ENCODE assay signal across 1 mouse cellular context in the genomic region with DNA sequence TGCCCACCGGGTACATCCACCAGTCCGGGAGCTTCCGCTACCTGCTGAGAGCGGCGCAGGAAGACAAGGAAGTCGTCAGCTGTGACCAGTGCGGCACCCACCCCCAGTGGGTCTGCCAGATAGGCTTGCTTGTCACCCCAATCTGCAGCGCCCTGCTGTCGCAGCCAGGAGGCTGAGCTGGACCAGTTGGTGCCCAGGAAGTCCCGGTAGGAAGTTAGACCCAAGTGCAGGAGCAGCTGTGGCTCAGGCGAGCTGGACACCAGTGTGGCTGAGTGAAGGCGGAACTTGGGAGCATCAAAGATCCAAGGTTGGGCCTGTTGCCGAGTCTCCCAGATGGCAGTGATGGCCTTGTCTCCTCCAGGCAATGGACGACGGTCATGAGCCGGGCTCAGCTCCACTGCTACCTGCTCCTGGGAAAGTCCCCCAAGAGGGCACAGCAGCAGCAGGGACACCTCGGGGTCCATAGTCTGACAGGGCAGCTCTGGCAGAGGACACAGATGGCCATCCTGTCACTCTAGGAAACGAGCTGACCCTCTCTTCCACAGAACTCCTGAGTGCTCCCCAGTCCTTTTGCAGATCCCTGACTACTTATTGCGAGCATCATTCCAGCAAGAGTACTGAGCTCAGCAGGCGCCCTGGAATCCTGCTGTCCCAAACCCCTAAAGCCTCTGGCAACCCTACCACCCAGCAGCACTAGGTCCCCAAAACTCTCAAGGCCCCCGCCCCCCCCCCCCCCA.
A peak's percentile ranks its signal among the peaks of the same experiment; 100 is the strongest.
TF ChIP-seq lines count a peak whose summit lies in the region.

No protein-coding gene starts in this region.

TF ChIP-seq in MEL, 35 proteins besides CTCF, POLR2A, EP300 and RAD21:
- no peak for TF ChIP-seq MYB (IDR thresholded peaks at IDR 0.05; ENCODE audit: low read depth, low read length)
- TF ChIP-seq KAT2A (conservative IDR thresholded peaks at IDR 0.05; ENCODE audit: low read depth, low read length) = no peak
- TF ChIP-seq ETS1 (IDR thresholded peaks at IDR 0.05; ENCODE audit: low read depth, low read length) = peak; percentile 57; the same call in 1 of the 2 replicates
- no peak for TF ChIP-seq USF1 (IDR thresholded peaks at IDR 0.05; ENCODE audit: low read depth, low read length)
- TF ChIP-seq MYC (IDR thresholded peaks at IDR 0.05; ENCODE audit: low read depth, low read length) = no peak
- peak; percentile 61 for TF ChIP-seq TAL1 (IDR thresholded peaks at IDR 0.05; ENCODE audit: low read length)
- no peak for TF ChIP-seq NRF1 (IDR thresholded peaks at IDR 0.05; ENCODE audit: insufficient read depth, low read depth, low read length, poor library complexity, severe bottlenecking)
- no peak for TF ChIP-seq E2F4 (IDR thresholded peaks at IDR 0.05; ENCODE audit: borderline replicate concordance, low read depth, low read length)
- TF ChIP-seq ELF1 (IDR thresholded peaks at IDR 0.05; ENCODE audit: low read depth, low read length) = peak; percentile 54; the same call in 1 of the 2 replicates
- no peak for TF ChIP-seq MEF2A (IDR thresholded peaks at IDR 0.05; ENCODE audit: extremely low read depth, insufficient replicate concordance, low read depth, low read length, poor library complexity, severe bottlenecking)
- TF ChIP-seq POLR2AphosphoS5 (IDR thresholded peaks at IDR 0.05; ENCODE audit: borderline replicate concordance, low read depth, low read length) = no peak
- TF ChIP-seq SMC3 (IDR thresholded peaks at IDR 0.05; ENCODE audit: low read depth, low read length) = no peak
- no peak for TF ChIP-seq UBTF (IDR thresholded peaks at IDR 0.05; ENCODE audit: borderline replicate concordance, insufficient read depth, low read depth, low read length)
- no peak for TF ChIP-seq MAX (IDR thresholded peaks at IDR 0.05; ENCODE audit: low read length)
- TF ChIP-seq BHLHE40 (IDR thresholded peaks at IDR 0.05; ENCODE audit: borderline replicate concordance, low read depth, low read length) = no peak
- TF ChIP-seq CHD2 (IDR thresholded peaks at IDR 0.05; ENCODE audit: low read length) = no peak
- TF ChIP-seq NELFE (IDR thresholded peaks at IDR 0.05; ENCODE audit: low read depth, low read length) = no peak; the same call in 1 of the 2 replicates
- TF ChIP-seq GABPA (IDR thresholded peaks at IDR 0.05; ENCODE audit: low read depth, low read length) = no peak
- no peak for TF ChIP-seq TBP (IDR thresholded peaks at IDR 0.05; ENCODE audit: low read depth, low read length)
- no peak for TF ChIP-seq SIN3A (IDR thresholded peaks at IDR 0.05; ENCODE audit: low read length)
- TF ChIP-seq TCF12 (IDR thresholded peaks at IDR 0.05; ENCODE audit: low read depth, low read length) = 0 out of 2 replicates have a peak, but pooled peaks have one; percentile 18
- TF ChIP-seq POLR2AphosphoS2 (IDR thresholded peaks at IDR 0.05; ENCODE audit: low read length) = no peak
- TF ChIP-seq JUND (IDR thresholded peaks at IDR 0.05; ENCODE audit: low read depth, low read length) = no peak
- TF ChIP-seq MXI1 (IDR thresholded peaks at IDR 0.05; ENCODE audit: low read depth, low read length) = no peak
- no peak for TF ChIP-seq ZKSCAN1 (IDR thresholded peaks at IDR 0.05; ENCODE audit: low read depth, low read length)
- no peak for TF ChIP-seq MAZ (IDR thresholded peaks at IDR 0.05; ENCODE audit: low read depth, low read length)
- peak; percentile 20; the same call in 1 of the 2 replicates for TF ChIP-seq HCFC1 (IDR thresholded peaks at IDR 0.05; ENCODE audit: low read depth, low read length)
- TF ChIP-seq CHD1 (IDR thresholded peaks at IDR 0.05; ENCODE audit: low read depth, low read length) = no peak
- TF ChIP-seq ZMIZ1 (IDR thresholded peaks at IDR 0.05; ENCODE audit: low read depth, low read length) = no peak
- no peak for TF ChIP-seq GATA1 (IDR thresholded peaks at IDR 0.05; ENCODE audit: low read depth, low read length)
- TF ChIP-seq USF2 (IDR thresholded peaks at IDR 0.05; ENCODE audit: borderline replicate concordance in 1 of 2, insufficient read depth in 1 of 2, low read depth in 1 of 2, low read length in 2 of 2) = no peak
- no peak for TF ChIP-seq RCOR1 (IDR thresholded peaks at IDR 0.05; ENCODE audit: low read depth, low read length)
- TF ChIP-seq ZC3H11A (IDR thresholded peaks at IDR 0.05; ENCODE audit: low read depth, low read length) = no peak
- TF ChIP-seq ZNF384 (IDR thresholded peaks at IDR 0.05; ENCODE audit: low read depth, low read length) = no peak
- no peak for TF ChIP-seq MAFK (IDR thresholded peaks at IDR 0.05; ENCODE audit: borderline replicate concordance, low read depth, low read length)
TF ChIP-seq in MEL: peak in this region for 5.
